Mouse (Mus musculus) limb, embryonic 10.5 days (tissue): ENCODE results near the gene Adam4. TPM values are rescaled to one million over a fixed set of nuclear protein-coding genes. Genes with fewer than 3 reads are reported as not detected.
A peak's percentile ranks its signal among the peaks of the same experiment; 100 is the strongest.
"Not testable (repeated sequence)": the region's sequence is repeated elsewhere in the genome, so short reads cannot be mapped to it uniquely, and the experiment has no call there.

Source experiments
- DNase-seq: peaks from one replicate; pipeline ENCODE4 v3.0.0-alpha.2; 2017; ENCODE audit warnings: low spot score
- H3K27ac ChIP-seq: fragments of 300-500 bp; sonication (generic); 2 replicates; pipeline ENCODE4 v1.5.1; 2016; ENCODE audit warnings: mild to moderate bottlenecking
- H3K27me3 ChIP-seq: fragments of 300-500 bp; sonication (generic); 2 replicates; pipeline ENCODE4 v1.6.1; 2016; ENCODE audit warnings: low read depth, mild to moderate bottlenecking; ENCODE audit not compliant: poor library complexity, severe bottlenecking
- H3K36me3 ChIP-seq: fragments of 300-500 bp; sonication (generic); 2 replicates; pipeline ENCODE4 v1.6.1; 2016; ENCODE audit warnings: mild to moderate bottlenecking, moderate library complexity
- H3K4me1 ChIP-seq: fragments of 300-500 bp; sonication (generic); 2 replicates; pipeline ENCODE4 v1.6.1; 2016
- H3K4me3 ChIP-seq: fragments of 300-500 bp; sonication (generic); 2 replicates; pipeline ENCODE4 v1.5.1; 2016; ENCODE audit warnings: mild to moderate bottlenecking, moderate library complexity
- H3K9me3 ChIP-seq: fragments of 300-500 bp; sonication (generic); replicated peaks from 2 replicates; pipeline ENCODE4 v1.6.1; 2016; ENCODE audit warnings: mild to moderate bottlenecking
- WGBS: fragments of 180-500 bp; shearing (Covaris S2); methylation state at CpG from one replicate; pipeline ENCODE4 v1.1.7; 2016; 5-methylcytosine and 5-hydroxymethylcytosine counted together
- polyA plus RNA-seq: library from polyadenylated mRNA; unstranded; fragments of >200 nt; fragmentation: Nextera tagmentation; extraction: Ambion mirVana; gene quantifications from 2 replicates; pipeline ENCODE4 v1.2.1, GENCODE M21; 2016

The Adam4 gene
- polyA plus RNA-seq = 0.58 and 0.68 TPM in 2 replicates

GRCm38 (mm10) chr12:81421846-81422245 is at the start of gene Adam4:
Gene Adam4 (minus strand): TSS chr12:81421946.
- 91% methylated on average over 1 of the region's 1 CpGs for WGBS
- H3K27me3 ChIP-seq = no peaks in the 10 kb centered on the region
- no peak for DNase-seq
- H3K4me3 ChIP-seq = no peak within 1 kb of the TSS
- peaks cover 22% of the 10 kb centered on the region for H3K36me3 ChIP-seq
- H3K9me3 ChIP-seq = no peaks in the 10 kb centered on the region; the same call in 1 of the 2 replicates
- H3K27ac ChIP-seq = no peak within 1 kb of the TSS
- no peaks in the 10 kb centered on the region for H3K4me1 ChIP-seq

GRCm38 (mm10) chr12:81459051-81459450 is 37.3 kb upstream of the Adam4 start:
- H3K4me1 ChIP-seq, H3K27ac ChIP-seq, H3K27me3 ChIP-seq, DNase-seq, H3K9me3 ChIP-seq, H3K4me3 ChIP-seq: not testable (repeated sequence)
- H3K36me3 ChIP-seq = peaks cover 23% of the 10 kb centered on the region
- WGBS = 94% methylated on average over 7 of the region's 7 CpGs

DNA sequence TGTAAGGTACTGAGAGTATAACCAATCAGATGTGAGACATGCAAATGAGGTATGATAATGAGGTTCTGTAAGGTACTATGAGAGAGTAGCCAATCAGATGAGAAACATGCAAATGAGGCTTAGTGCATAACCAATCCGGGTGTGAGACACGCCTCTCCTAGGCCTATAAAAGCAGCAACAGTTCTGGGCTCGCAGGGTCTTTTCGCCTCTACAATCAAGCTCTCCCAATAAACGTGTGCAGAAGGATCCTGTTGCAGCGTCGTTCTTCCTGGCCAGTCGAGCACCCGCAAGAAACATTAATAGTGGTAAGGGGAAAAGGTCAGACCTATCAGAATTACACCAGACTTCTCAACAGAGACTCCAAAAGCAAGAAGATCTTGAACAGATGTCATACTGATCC is 17.2 kb upstream of the Adam4 start:
- not testable (repeated sequence) for H3K4me3 ChIP-seq, H3K27me3 ChIP-seq
- WGBS = 95% methylated on average over 9 of the region's 9 CpGs

DNA sequence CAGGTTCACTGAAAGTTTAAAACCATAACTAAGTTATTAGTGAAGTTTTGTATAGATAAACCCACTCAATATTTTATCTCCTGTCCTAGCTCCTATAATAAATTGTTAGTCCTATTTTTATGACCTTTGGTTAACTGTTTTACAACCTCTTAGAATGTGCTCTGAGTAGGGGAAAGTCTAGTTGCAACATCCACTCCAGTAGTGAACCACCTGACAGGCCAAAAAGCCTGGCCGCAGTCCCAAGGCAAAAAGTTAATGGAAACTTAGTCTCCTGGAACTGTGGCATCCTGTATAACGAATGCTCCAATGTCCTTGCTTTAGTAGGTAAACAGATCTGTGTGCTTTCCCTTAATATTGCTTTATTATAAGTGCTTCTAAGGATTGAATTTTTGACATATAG is 13.0 kb upstream of the Adam4 start:
- not testable (repeated sequence) for H3K27ac ChIP-seq, DNase-seq, H3K9me3 ChIP-seq, H3K4me1 ChIP-seq, H3K4me3 ChIP-seq, H3K27me3 ChIP-seq
- H3K36me3 ChIP-seq = peaks cover 20% of the 10 kb centered on the region
- WGBS = 95% methylated on average over 2 of the region's 2 CpGs

More for the DNA sequence above, 17.2 kb upstream of the Adam4 start:
- H3K9me3 ChIP-seq, H3K36me3 ChIP-seq, H3K4me1 ChIP-seq, H3K27ac ChIP-seq, DNase-seq: not testable (repeated sequence)

- H3K4me3 ChIP-seq = no peak overlapping the region
- no peaks in the 10 kb centered on the region for H3K4me1 ChIP-seq
- WGBS = 89% methylated on average over 3 of the region's 3 CpGs
- H3K36me3 ChIP-seq = no peaks in the 10 kb centered on the region
- no peaks in the 10 kb centered on the region for H3K9me3 ChIP-seq
- H3K27me3 ChIP-seq = no peaks in the 10 kb centered on the region
- DNase-seq = no peak
- H3K27ac ChIP-seq = no peak overlapping the region
These were observed 8.5 kb downstream of the Adam4 start for GRCm38 (mm10) chr12:81413211-81413610.

DNA sequence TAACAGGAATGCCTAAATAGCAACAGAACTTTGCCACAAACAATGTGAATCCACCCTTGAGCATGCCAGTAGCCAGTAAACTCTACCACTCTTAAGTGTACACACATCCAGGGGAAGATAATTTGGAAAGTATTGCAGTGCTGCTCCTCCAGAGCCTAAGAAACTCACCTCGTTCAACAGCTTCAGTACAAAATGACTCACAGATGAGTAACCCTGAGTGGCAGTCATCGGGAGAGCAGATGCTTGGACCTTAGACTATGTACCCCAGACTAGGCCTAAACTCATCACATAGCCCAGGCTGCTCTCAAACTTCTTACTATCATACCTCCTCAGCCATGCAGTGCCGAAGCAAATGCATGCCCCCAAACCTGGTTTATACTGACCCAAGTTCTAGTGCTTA is 12.8 kb downstream of the Adam4 start:
- Histone ChIP-seq H3K36me3 (no peaks in the 10 kb centered on the region), H3K4me3 (no peak overlapping the region), H3K27me3 (no peaks in the 10 kb centered on the region), H3K4me1 (no peaks in the 10 kb centered on the region), H3K27ac (no peak overlapping the region), H3K9me3 (no peaks in the 10 kb centered on the region)
- DNase-seq = no peak
- WGBS = 91% methylated on average over 3 of the region's 3 CpGs

- peak; percentile 40 for DNase-seq
- Histone ChIP-seq H3K27me3 (no peaks in the 10 kb centered on the region), H3K27ac (no peak overlapping the region), H3K4me3 (no peak overlapping the region), H3K9me3 (no peaks in the 10 kb centered on the region), H3K4me1 (no peaks in the 10 kb centered on the region), H3K36me3 (no peaks in the 10 kb centered on the region)
- WGBS = 16% methylated on average over 1 of the region's 1 CpGs
These were observed 19.6 kb downstream of the Adam4 start for GRCm38 (mm10) chr12:81402187-81402586.

DNA sequence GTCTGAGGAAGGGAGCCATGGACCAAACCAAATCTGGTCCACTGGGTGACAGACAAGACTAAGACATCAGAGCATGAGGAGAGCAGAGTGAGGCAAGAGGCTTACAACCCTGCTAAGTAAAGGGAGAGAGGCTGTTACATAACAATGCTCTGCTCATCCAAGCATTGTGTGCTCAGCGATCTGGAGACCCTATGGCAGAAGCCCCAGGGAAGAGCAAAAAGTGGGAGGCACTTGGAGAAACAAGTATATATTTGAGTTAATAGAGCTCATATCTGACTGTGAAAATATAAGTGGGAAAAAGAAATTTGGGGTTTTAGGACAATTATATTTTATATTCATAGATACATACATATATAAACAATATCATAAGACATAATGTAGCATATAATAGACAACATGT is 42.4 kb downstream of the Adam4 start, which contains the start of gene Gm4787:
Gene Gm4787 (minus strand): TSS at position 101 of the 400 bp plus-strand sequence.
- not testable (repeated sequence) for DNase-seq, H3K36me3 ChIP-seq, H3K4me3 ChIP-seq, H3K27me3 ChIP-seq, H3K27ac ChIP-seq, H3K4me1 ChIP-seq, H3K9me3 ChIP-seq
- 92% methylated on average over 1 of the region's 1 CpGs for WGBS

Other genes with a start within 250 kb of the Adam4 start
- 0.75 and 1.0 TPM in 2 replicates for gene Slc8a3, start 88.8 kb downstream of the Adam4 start, polyA plus RNA-seq
- gene Gm4787, start 42.5 kb downstream of the Adam4 start, polyA plus RNA-seq = 0.24 and 0.36 TPM in 2 replicates
- 109 and 113 TPM in 2 replicates for gene Cox16, start 63.2 kb upstream of the Adam4 start, polyA plus RNA-seq
- 26.2 and 32.4 TPM in 2 replicates for gene Gm20498, start 111.0 kb upstream of the Adam4 start, polyA plus RNA-seq
- gene Synj2bp, start 111.0 kb upstream of the Adam4 start, polyA plus RNA-seq = 33.5 and 34.5 TPM in 2 replicates
- gene Adam21, start 146.5 kb upstream of the Adam4 start, polyA plus RNA-seq = 0.41 and 0.46 TPM in 2 replicates
- 91.4 and 93.6 TPM in 2 replicates for gene Med6, start 173.1 kb upstream of the Adam4 start, polyA plus RNA-seq
- gene Ttc9, start 209.3 kb upstream of the Adam4 start, polyA plus RNA-seq = 0.69 and 0.73 TPM in 2 replicates